27 mouse cellular contexts compared by ENCODE assay signal in genomic region chr17:11030936-11031335, GRCm38 (mm10).
"Had no signal": no experiment of that assay in that cellular context is flagged by ENCODE, and none has a peak within 500 bp of the region (broad histone marks: within the 10 kb centered on the region; RNA-seq: fewer than 3 reads in every experiment).

No protein-coding gene starts in this region.

- ATAC-seq: hindbrain, postnatal 0 days; intestine, embryonic 16.5 days; liver, postnatal 0 days had no signal

- H3K9me3 ChIP-seq: heart, embryonic 10.5 days; heart, embryonic 12.5 days; hindbrain, embryonic 13.5 days; hindbrain, embryonic 15.5 days; kidney, embryonic 15.5 days; liver, embryonic 13.5 days; liver, embryonic 15.5 days had no signal

- H3K4me3 ChIP-seq: gastrocnemius, adult 2 months; heart, embryonic 10.5 days; heart, embryonic 12.5 days; hindbrain, embryonic 13.5 days; hindbrain, embryonic 15.5 days; kidney, embryonic 15.5 days; liver, embryonic 13.5 days; liver, embryonic 15.5 days had no signal

- H3K4me2 ChIP-seq: heart, embryonic 12.5 days; hindbrain, embryonic 13.5 days; hindbrain, embryonic 15.5 days; kidney, embryonic 15.5 days; liver, embryonic 11.5 days; liver, embryonic 13.5 days; liver, embryonic 15.5 days had no signal

- H3K36me3 ChIP-seq: heart, embryonic 10.5 days; heart, embryonic 12.5 days; hindbrain, embryonic 13.5 days; hindbrain, embryonic 15.5 days; kidney, embryonic 15.5 days; liver, embryonic 13.5 days; liver, embryonic 15.5 days had no signal

- DNase-seq: gastrocnemius, adult 2 months; gastrocnemius, postnatal 10 days; gastrocnemius, postnatal 25 days; heart, adult 18-20 months; heart, postnatal 10 days; heart, postnatal 36 days; kidney, adult 11 months; kidney, adult 2 months; kidney, adult 9 months; kidney, postnatal 14 days; kidney, postnatal 36 days; layer of hippocampus, adult 9-11 months; layer of hippocampus, postnatal 36 days; left cerebral cortex, postnatal 4 days; liver; liver, embryonic 13.5 days; liver, postnatal 0 days had no signal

- H3K27me3 ChIP-seq: heart, embryonic 12.5 days; hindbrain, embryonic 13.5 days; hindbrain, embryonic 15.5 days; kidney, embryonic 15.5 days; liver, embryonic 13.5 days; liver, embryonic 15.5 days had no signal

- H3K9ac ChIP-seq: heart, embryonic 12.5 days; hindbrain, embryonic 13.5 days; hindbrain, embryonic 15.5 days; kidney, embryonic 15.5 days; liver, embryonic 13.5 days; liver, embryonic 15.5 days; liver, postnatal 0 days had no signal

- H3K4me1 ChIP-seq: heart, embryonic 10.5 days; heart, embryonic 12.5 days; hindbrain, embryonic 15.5 days; kidney, embryonic 15.5 days; liver, embryonic 13.5 days; liver, embryonic 15.5 days had no signal

- H3K27ac ChIP-seq: gastrocnemius, adult 2 months; heart, embryonic 10.5 days; hindbrain, embryonic 13.5 days; hindbrain, embryonic 15.5 days; hindbrain, postnatal 0 days; kidney, embryonic 15.5 days; kidney, postnatal 0 days; liver, embryonic 13.5 days; liver, embryonic 15.5 days had no signal
